Mouse (Mus musculus) kidney, postnatal 10 days (tissue): ENCODE results near the gene Cep164.
A peak's percentile ranks its signal among the peaks of the same experiment; 100 is the strongest.
"Not testable (repeated sequence)": the region's sequence is repeated elsewhere in the genome, so short reads cannot be mapped to it uniquely, and the experiment has no call there.

Source experiments
- DNase-seq: peaks from one replicate; pipeline ENCODE4 v3.0.0; 2021; ENCODE audit warnings: mixed read lengths

The Cep164 gene

DNA sequence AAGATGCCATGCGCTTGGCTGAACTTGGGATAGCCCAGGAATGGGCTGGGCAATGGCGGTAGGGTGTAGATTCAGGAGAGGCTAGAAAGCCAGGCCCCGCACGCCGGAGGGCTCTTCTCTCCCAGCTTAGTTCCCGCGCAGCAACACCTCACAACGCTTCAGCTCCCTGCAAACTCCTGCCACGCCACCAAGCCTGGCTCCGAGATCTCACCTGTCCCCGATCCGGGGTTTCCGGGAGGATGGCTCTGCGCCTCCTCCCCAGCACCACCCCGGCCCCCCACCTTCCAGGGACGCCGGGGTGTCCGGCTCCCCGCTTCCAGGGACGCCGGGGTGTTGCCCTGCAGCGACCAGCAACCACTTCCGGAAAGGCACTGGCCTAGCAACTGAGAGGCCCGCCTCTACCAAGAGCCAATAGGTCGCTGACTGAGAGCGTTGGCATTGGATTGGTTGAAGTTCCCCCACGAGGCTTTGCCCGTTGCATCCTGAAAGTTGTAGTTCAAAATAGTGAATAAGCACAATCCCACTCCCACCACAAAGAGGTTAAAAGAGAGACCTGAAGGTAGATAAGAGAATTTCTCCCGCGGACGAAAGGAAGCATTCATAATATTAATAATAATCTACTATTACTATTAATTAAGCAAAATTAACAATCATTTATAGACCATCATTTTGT lies at the start of gene Cep164:
Gene Cep164 (minus strand): TSS at position 401 of the 673 bp plus-strand sequence.
- peak; percentile 91 for DNase-seq

DNA sequence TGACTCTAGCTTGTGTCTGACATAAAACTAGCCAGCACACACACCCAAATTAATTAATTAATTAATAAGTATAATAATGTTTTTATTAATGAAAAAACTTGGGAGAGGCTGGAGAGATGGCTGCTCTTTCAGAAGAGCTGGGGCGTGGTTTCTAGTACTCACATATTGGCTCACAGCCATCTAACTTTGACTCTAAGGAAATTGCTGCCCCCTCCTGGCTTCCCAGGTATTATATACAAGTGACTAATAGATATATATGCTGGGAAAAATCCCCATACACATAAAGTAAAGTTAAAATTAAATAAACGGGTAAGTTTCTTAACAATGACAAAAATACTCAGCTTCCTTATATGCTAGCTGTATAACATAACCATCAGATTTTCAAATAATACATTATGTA lies 49.4 kb upstream of the Cep164 start:
- DNase-seq: peak; percentile 69

DNA sequence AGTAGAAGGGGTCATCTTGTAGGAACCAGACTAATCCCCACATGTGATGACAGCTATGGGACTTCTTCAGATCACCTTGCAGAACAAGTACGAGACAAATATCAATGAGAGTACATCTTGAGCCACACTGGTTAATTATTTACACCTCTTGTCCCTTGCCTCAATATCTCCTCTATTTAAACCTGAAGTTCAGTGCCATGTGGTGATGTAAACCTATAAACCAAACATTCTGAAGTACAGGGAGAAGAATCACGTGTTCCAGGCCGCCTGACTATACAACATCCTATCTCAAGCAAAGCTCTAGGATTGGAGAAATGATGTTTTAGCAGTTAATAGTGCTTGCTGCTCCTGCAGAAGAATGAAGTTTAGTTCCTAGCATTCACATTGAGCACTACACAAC lies 41.8 kb upstream of the Cep164 start:
- no peak for DNase-seq

DNA sequence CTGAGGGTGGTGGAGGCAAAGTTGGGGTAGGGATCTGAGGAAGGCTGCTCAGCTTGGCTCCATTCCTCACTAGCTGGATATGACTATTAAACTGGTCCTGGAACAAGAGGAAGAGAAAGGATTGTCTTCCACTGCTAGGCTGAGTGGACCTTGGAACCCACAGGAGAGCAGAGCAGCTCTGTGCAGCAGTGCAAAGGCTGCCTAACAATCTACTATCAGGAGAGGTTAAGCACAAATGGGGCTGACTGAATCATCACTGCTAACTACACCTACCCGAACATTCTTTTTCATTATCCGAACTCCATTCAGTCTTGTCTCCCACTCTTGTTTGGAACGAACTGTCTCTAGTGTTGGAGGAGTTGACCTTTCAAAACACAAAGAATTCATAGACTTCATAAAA lies 40.7 kb upstream of the Cep164 start:
- DNase-seq: no peak

DNA sequence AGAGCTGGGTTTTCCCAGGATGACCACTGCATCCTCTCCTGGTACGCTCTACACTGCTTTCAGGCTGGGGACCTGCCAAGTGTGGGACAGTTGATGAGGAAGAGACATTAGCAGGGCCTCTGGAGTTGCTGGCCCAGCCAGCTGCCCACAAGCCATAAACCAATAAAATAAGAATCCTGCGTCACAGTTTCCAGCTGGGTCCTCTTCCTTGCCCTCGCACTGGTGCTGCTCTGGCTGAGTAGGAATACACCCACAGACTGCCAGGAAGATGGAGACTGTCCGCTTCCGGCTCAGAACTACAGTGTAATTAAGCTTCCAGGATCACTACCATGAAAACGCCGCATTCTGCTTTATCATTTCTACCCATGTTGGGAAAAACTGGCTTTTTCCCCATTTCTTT lies 33.3 kb upstream of the Cep164 start:
- peak; percentile 48 for DNase-seq

DNA sequence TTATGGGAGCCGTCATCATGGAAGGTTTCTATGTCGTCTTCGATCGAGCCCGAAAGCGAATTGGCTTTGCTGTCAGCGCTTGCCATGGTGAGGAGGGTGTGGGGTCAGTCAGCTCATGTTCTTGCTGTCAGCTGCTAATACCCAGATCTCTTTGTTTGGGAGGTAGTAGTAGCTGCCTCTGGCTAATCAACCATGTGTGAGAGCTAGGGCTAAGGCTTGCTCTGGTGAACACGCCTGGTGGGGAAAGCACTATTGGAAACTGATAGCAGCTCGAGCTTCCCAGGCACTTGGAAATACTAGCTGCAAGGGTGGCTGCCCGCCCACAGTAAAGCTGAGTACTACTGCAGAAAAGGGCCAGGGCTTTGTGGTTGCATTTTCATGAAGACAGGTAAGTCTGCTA lies 30.9 kb upstream of the Cep164 start:
- DNase-seq: no peak

DNA sequence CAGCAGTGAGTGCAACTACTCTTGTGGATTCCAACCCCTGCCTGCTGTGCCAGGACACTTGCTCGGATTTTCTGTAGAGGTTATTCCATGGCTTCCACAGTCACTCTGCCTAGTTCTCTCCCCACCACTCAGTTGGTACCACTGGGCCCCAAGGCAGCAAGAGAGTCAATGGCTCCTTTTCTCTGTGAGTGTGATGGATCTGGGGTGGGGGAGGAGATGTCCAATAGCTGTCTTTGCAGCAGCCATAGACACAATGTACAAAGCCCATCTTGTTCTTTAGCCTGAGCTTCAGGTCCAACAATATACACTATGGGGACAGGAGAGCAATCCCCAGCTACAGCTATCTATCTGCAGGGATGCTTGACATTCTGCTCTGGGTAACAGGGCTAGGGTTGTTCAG lies 25.6 kb upstream of the Cep164 start:
- no peak for DNase-seq

DNA sequence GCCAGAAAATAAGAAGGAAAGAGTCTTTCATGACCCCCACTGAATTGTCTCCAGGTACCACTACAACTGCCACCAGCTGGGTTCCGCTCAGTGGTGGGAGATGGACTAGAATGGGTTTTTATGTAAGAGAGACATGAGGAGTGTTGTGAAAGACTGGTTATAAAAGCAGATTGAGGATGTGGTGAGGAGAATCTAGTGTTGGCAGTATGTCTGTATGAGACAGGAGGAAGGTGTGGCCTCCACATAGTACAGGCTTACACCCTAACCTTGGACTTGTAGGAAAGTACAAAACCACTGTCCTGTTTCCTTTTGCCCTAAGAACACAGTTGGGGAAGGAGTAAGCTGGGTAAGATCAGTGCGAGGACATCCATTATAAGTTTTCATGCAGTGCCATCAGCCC lies 25.2 kb upstream of the Cep164 start:
- DNase-seq: no peak

DNA sequence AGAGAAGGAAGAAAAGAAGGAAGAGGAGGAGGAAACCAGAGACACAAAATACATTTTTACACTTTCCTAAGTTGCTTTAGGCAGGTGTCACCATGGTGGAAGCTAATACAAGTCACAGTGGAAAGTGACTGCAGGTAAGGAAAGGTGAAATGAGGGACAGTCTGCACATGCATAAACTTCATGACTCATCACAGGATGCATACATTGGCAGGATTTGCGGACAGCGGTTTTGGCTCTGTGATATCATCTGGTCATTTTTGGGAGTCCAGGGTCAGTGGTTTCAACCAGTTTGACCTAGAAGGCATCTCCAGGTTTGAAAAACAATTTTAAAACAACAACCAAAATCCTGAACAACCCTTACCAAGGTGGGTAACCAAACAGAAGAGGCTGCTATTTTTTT lies 23.3 kb upstream of the Cep164 start:
- DNase-seq: no peak

DNA sequence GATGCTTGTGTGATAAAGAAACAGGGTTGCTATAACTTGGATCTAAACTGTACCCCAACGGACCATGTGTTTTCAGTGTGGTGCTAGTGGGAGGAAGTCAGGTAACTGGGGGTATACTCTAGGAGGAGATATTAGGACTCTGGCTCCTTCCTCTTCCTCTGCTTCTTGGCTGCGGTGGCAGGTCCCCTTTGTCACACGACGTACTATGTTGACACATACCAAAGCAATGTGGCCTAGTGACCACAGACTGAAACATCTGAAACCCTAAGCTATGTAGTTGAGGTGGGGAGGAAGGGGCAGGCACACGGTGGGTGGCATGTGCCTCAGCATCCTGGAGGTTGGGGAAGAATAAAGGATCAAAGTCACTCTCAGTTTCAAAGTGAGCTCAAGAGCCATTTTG lies 22.8 kb upstream of the Cep164 start:
- DNase-seq: no peak

DNA sequence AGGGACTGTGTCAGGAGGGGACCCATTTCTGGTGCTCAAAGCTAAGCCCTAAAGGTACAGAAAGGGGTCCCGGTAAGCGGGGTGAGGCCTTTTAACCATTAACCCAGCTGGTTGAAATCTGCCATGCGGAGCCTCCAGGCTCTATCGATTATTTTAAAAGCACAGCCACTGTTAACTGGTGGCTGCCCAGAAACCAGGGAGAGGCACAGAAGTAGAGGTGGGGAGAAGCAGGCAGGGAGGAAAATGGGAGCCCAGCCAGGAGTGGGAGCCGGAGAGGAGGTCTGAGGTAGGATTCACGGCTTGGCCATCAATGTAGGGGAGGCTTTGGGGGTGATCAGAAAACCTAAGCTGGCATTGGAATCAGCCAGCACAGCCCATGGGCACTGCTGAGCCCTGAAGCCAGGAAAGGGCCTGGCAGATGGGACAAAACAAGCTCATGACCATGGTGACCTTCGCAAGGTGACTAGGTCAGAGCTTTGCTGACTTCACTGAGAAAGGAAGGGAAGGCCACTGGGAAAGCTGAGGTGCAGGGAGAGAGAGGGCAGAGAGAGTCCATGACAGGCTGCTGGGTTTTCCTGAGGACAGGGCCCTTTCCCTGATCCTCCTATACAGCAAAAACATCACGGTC lies 22.2 kb upstream of the Cep164 start:
- DNase-seq: peak; percentile 29

DNA sequence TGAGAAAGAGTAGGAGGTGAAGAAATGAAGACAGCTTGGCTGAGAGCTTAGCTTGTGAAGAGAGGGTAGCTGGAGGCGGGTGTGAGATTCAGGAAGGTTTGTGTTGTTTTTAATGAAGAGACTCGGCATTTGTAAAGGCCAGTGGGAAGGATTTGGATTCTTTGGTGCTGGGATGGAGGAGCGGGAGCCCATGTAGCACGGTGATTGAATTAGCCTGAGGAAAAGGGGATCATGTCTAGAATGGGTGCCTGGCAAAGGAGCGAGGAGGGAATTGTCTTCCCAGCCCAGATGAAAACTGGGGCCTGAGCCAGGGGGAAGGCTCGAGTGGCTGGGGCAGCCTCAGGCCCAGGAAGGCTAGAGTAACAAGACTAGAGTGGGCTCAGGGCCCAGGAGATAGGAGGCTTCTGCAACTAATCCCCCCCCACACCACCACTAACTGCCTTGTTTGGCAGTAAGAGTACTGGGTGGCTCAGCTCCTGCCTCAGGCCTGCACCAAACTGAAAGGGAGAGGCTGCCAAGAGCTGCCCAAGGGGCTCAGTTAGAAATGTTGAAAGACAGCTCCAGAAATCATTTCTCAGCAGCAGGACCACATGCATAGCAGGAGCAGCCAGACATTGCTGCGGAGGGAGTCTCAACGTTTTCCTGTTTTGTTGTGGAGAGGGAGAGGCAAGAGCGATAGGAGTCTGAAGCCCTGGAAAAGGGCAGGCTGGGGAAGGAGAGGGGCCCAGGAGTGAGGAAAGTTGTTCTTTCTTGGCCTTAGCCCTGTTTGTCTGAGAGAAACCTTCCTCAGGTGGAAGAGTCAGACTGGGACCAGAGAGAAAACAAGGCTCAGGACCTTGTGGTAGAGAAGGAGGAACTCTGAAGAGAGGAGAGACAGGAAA lies 21.3 kb upstream of the Cep164 start:
- peak; percentile 58 for DNase-seq

DNA sequence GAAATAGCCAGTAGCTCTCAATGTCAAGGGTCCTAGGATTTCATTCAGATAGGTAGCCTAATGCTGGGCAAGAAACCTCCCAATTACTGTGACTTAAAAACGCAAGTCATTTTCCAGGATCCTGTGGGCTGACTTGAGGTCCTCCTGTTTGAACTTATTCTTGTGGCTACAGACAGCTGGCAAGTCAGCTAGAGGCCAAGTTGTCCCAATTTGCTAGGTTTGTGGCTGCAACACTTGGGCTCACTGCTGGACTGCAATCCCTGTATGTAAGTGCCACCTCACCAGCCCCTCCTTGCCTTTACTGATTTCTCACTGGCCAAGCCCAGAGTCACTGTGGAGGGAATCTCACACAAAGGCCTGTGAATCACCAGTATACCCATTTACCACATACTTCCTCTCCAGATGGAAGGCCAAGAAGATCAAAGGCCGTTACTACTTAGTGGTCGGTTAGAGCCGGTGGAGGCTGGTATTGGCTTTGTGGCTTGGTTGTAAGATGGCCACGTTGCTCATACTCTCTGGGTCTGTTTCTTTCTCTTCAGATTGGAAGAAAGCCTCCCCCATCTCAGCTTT lies 18.5 kb upstream of the Cep164 start:
- DNase-seq: no peak

DNA sequence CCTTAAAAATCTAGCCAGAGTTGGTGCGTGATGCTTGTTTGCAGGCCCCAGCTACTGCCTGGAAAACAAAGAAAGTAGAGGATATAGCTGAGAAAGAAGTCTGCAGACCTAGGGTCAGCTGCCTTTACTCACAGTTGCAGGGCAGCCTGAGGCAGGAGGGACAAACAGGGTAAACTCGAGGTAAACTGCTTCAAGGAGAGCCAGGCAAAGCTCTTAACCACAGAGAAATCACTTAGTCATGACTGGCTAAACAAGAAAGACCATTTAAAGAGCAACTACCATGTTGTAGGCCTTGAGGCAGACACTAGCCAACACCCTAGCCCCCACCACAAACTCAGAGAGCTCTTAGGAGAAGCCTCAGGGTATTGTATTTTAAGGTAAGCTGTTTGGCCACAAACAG lies 17.7 kb upstream of the Cep164 start:
- DNase-seq: not testable (repeated sequence)

DNA sequence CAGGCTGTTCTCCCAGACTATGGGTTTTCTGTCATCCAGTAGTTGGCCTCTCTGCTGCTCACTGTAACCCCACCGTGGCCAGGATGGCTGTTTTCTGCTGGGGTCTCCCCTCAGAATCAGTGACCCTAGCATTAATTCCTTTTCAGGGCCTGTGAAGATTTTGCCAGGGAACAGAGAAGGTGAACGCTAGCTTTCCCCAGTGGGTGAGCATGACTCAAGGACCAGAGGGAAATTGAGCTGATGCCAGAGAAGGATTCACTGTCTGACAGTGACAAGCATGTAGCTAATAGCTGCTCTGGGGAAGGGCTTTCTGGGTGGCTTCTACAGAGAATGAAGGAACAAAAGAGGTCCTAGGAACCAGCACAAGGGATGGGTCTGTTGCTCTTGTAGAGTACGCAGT lies 17.1 kb upstream of the Cep164 start:
- no peak for DNase-seq

DNA sequence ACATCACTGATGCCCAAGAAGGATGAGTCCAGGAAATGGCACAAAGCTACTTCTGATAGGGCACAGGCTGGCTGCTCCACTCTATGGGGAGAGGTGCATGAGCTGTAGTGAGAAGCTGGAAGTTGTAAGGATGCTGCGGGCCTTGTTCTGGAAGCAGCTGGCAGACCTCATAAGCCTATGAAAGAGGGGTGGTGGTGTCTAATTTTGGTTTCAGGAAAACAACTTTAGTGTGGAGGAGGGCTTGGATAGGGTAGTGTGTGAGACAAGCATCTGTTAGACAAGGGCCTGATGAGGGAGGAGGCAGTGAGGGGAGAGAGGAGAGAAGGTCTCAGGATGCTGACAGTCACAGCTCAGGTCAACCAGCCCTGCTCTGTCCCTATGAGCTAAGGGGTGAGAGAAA lies 15.3 kb upstream of the Cep164 start:
- DNase-seq: no peak

DNA sequence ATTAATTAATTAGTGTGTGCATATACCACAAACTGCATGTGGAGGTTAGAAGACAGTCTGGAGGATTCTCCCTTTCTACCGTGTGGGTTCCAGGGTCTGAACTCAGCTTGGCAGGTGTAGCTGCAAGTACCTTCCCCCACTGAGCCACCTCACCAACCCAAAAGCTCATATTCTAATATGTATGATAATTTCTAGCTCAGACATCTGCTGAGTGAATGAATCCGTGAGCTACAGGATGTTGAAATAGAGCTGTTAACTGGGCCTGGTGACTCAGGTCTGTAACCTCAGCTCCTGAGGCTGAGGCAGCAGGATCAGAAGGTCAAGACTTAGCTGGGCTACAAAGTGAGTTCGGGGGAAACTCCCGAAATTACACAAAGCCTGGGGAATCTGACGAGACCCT lies 14.5 kb upstream of the Cep164 start:
- DNase-seq: no peak

DNA sequence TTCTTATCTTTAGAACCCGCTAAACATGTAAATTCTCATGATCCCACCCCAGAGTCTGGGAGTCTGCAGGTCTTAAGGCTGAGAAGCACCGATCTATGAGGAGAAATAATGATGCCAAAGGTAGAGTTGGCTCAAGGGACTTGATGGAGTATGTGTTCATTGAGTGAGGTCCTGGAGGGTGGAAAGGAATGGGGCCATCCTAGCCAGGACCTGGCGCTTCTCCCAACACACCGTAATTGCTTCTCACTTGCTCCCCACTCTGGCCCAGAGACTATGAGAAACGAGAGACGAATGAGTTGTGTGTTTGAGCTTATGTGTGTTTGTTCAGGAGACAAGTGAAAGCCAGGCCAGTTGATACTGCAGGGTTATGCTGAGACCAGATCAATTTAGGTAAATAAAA lies 13.0 kb upstream of the Cep164 start:
- no peak for DNase-seq

DNA sequence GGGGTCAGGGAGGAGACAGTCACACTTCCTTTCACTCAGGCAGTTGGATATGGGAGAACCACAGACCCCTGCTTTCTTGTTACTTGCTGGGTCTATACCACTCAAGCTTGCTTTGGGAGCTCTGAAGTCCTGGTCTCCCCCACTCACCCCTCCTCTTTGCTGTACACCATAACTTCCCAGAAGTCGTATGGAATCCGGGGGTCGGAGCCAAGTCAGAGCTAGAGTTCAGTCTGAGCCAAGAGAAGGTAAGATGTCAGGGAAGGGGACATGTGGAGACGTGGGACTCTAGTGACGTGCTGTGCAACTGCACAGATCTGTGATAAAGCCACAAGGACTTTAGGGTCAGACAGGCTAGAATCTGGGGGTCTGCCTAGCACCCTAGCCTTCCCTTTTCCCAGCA lies 11.8 kb upstream of the Cep164 start:
- no peak for DNase-seq

DNA sequence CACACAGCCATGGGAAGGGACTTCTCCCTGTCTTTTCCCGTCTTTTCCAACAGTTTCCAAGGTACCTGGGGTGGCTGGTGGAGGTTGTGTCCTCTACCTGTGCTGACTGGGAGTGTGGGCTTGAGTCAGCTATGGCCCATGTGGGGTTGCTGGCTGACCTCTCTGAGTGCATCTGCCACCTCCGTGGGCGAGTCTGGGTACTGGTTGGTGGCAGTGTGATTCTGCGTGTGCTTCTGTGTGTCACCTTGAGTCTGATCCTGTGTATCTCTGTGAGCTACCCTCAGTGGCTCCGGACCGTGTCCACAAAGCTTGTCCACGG lies 11.4 kb upstream of the Cep164 start:
- no peak for DNase-seq

DNA sequence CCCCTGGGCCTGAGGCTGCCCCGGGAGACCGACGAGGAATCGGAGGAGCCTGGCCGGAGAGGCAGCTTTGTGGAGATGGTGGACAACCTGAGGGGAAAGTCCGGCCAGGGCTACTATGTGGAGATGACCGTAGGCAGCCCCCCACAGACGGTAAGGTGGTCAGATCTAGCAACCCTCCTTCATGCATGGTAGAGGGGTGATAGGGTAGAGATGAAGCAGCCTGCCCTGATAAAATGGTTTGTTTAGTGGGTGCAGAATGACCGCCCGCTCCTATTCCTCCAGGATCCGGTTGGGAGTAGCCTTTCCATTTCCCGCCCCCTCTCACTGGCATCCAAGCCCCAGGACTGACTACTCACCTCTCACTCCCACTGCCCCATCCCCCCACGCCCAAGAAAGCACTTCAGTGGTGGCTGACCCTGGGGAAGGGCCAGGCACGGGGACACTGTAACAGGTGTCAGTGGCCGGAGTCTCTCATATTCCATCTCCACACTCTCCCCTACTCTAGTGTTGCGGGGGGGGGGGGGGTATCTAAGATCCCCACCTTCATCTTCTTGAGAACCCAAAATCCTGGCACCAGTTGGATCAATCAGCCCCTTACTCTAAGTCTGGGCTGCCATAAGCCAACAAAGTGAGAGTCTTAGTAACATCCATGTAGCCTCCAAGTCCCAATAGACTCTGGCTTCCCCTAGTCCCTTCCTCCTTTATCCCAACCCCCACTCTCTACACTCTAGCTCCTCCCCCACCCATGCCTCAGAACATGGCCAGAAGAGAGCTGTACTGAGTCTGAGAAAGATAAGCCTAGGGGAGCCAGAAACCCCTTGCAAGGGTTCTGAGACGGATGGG lies 10.9 kb upstream of the Cep164 start:
- DNase-seq: peak; percentile 56

DNA sequence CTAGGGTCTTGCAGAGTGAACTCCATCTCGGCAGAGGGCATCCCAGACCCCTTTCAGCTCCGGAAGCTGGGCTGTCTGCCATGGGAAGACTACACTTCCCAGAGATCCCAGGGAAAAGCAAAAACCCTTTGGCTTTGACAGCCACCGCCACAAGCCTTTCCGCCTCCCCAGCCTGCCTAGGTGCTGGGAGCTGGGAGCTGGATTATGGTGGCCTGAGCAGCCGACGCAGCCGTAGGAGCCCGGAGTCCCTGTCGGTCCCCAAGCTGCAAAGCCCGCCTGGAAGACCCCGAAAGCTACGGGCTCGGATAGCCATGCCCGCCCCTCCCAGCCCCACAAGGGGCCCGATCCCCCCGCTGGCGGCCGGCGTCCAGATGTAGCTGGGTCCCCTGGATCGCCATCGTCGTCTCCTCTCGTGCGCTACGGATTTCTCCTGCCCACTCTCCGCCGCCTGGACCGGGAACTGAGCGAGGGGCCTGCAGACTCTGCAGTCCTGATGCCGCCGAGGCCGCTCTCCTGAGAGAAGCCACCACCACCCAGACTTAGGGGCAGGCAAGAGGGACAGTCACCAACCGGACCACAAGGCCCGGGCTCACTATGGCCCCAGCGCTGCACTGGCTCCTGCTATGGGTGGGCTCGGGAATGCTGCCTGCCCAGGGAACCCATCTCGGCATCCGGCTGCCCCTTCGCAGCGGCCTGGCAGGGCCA lies 10.1 kb upstream of the Cep164 start, which contains the start of gene Bace1:
Gene Bace1 (plus strand): TSS at position 147 of the 705 bp plus-strand sequence.
- DNase-seq: peak; percentile 93
